Mouse (Mus musculus): ENCODE data around the gene Sh3bgr. TPM values are rescaled to one million over a fixed set of nuclear protein-coding genes. Genes with fewer than 3 reads are reported as not detected.

Gene Sh3bgr
- not detected in 3 replicates for total RNA-seq (2017)

DNA sequence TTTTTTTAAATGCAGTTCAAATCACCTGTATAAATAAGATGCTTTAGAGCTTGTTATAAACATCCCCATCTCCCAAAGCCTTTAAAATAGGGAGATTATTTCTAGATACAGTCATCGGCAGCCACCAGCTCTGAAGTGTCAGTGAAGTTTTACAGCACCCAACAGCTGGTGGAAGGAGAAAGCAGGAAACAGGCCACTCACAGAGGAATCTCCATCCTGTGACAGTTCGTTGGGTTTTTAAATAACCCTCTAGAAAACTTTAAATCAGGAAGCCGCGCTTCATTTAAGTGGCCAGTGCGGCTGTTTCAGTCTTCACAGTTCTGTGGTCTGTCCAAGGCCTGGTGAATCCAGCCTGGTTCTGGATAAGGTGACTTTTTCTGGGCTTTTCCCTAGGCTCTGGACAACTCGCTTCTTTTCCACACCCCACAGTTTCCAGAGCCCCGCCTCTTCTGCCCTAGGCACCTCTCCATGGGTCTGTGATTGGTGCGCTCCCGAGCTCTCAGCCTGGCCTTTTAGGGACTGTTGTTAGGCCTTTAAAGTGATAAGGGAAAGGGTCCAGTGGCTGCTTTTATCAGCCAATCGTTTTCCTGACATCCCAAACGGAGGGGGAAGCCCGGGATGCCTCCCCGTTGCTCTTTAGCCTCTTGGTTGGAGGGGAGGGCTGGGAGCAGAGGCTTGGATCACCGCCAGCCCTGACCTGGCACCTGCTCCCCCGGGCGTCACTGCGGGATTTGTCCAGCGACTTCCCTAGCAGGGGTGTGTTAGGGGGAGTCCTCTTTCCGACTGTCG, at the start of gene Sh3bgr:
Sh3bgr (plus strand) TSS at position 538 of the 789 bp plus-strand sequence.
- no peak for ATAC-seq (replicated peaks; ENCODE audit: insufficient number of reproducible peaks, low FRiP score, low TSS enrichment, poor library complexity, severe bottlenecking)

DNA sequence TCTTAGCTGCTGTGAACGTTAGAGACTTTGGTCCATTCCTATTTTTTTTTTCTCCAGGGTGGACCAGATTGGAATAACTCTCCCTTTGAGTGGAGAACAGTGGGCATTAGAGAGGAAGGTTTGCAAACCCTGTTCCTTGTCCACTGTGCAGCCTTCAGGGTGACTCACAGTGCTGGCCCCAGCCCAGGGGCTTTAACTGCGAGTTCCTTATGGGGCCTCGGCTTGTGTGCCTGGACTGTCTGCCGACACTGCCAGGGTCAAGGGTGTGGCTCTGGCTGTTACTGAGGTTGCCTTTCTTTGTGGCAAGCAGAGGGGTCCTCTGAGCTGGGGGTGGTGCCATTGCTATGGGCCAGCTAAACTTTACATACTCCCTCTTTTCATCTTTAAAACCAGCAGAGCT, 49.3 kb upstream of the Sh3bgr start:
- no peak for ATAC-seq (replicated peaks; ENCODE audit: insufficient number of reproducible peaks, low FRiP score, low TSS enrichment, poor library complexity, severe bottlenecking)

DNA sequence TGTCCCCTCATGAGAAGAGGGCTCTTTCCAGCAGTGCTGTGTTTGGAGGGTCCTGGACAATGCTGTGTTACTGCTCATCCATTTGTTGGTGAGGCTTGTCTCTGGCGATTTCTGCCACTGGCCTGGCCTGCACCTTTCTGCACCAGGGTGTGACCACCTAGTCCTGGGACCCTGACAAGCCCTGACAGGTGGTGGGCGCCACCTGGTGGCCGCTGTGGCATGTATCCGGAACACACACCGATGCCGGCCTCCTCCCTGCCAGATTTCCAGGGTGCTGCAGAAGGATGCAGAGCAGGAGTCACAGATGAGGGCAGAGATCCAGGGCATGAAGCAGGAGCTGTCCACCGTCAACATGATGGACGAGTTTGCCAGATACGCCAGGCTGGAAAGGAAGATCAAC, 48.7 kb upstream of the Sh3bgr start:
- peak; percentile 60 for ATAC-seq (replicated peaks; ENCODE audit: insufficient number of reproducible peaks, low FRiP score, low TSS enrichment, poor library complexity, severe bottlenecking)

DNA sequence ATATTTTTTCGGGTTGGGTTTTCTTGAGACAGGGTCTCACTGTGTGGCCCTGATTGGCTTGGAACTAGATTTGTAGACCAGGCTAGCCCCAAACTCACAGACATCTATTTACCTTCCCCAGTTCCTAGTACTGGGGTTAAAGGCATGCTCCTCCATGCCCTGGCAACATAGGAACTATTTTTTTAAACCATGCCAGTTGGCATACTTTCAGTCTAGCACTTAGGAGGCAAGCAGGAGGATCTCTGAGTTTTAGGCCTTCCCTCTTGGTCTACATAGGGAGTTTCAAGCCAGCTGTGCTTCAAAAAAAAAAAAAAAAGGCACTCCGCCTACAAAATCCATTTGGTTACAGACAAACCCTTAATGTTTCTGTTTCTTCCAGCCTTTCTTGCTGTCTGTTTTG, 45.8 kb upstream of the Sh3bgr start:
- ATAC-seq (replicated peaks; ENCODE audit: insufficient number of reproducible peaks, low FRiP score, low TSS enrichment, poor library complexity, severe bottlenecking) = no peak

DNA sequence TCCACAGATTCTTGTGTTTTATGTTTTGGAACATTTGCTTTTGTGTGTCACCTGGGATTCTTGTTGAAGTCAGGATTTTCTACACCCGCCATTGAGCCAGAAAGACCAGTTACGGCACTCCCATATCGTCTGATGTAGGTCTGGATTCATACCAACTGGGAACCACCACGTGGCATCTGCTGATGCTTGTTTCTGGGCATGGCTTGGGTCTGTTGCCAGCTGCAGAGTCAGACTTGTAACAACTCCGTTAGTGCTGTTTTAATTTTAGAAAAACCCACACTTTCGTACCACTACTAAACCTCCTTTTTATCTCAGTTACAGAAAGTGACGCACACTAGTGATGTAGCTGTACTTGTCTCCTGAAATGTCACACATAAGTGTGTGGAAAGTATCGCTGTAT, 44.2 kb upstream of the Sh3bgr start:
- no peak for ATAC-seq (replicated peaks; ENCODE audit: insufficient number of reproducible peaks, low FRiP score, low TSS enrichment, poor library complexity, severe bottlenecking)

DNA sequence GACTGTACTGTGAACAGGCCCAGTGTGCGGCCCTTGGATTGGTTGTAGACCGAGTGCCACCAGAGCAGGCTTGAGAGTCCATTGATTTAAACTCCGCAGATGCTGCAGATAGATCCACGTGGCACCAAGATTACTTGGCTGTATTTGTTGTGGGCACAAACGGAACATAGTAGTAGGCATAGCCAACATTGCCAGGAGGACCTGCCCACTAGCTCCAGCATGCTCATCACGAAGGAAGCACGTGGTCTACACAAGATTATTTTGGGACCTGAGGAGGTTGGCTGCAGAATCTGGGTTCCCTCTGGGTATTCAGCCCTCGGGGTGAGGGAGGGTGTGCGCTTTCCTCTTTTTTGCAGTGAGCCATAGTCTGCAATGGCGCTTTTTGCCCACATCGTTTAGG, 43.1 kb upstream of the Sh3bgr start:
- ATAC-seq (replicated peaks; ENCODE audit: insufficient number of reproducible peaks, low FRiP score, low TSS enrichment, poor library complexity, severe bottlenecking) = no peak

DNA sequence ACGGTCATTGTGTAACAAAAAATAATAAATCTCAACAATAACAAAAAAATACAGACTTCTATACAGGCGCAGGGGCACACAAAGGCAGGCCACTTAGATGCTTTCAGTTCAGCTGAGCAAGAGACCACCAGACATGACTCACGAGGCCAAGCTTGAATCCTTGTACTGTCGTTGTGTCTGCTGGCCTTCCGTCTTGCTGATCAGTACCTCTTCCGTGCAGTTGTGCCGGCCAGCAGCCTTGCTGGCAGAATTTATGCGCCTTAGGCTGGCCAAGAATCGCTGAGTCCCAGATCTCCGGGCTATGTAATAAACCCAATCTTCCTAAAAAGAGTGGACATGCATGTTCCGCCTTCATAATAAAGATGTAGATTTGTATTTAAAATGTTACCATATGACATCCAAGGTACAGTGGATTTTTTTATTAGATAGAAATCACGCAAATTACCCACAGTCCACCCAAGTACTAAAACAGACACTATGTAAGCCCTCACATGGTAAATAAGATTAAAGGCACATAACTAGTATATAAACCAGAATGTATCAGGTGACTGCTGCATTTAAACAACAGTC, 41.7 kb upstream of the Sh3bgr start:
- no peak for ATAC-seq (replicated peaks; ENCODE audit: insufficient number of reproducible peaks, low FRiP score, low TSS enrichment, poor library complexity, severe bottlenecking)

DNA sequence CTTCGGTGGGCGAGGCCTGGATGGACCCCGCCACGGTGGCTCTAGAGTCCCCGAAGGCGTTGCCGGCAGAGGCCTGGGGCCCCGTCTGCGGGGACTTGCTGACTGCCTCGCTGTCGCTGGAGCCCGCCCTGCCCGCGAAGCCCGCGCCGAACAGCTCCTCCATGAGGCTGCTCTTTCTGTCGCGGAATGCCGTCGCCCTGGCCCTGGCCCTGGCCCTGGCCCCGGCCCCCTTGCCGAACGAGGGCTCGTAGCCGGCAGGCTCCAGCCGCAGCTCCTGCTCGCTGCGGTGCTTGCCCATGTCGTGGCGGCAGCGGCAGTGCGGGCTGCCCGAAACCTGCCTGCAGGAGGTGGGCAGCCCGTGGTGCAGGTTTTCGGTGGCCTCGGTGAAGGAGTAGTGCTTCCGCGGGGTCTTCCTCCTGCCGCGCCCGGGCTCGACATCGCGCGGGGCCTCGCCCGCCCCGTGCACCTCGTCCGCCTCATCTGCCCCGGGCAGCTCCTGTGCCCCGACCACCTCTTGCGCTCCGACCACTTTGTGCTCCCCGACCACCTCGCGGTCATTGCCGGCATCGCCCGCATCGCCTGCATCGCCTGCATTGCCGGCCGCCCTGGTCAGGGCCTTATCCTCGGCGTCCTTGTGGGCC, 41.0 kb upstream of the Sh3bgr start:
- no peak for ATAC-seq (replicated peaks; ENCODE audit: insufficient number of reproducible peaks, low FRiP score, low TSS enrichment, poor library complexity, severe bottlenecking)

DNA sequence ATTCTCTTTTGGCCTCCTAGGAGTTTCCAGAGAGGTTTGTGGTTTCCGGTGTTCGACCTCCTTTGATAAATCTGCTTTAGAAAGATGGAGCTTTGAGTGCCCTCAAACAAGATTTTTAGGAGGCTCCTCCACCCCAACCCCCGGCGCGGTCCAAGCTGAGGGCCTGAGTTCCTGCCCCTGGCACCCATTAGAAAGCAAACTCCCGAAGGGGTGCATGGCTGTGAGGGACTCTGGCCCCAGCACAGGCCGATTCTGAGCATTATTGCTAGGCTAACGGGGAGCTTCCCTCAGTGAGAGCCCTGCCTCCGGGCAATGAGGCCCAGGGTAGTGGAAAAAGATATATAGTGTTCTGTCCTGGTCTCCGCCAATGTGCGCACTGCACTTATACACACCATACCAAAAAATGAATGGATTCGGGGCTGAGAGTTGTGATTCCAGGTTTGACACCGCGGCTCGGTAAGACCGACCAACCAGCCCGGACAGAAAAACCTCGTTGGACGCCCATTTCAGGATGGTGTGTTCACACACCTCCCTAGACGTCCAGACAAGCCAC, 40.4 kb upstream of the Sh3bgr start:
- no peak; the same call in 1 of the 2 replicates for ATAC-seq (replicated peaks; ENCODE audit: insufficient number of reproducible peaks, low FRiP score, low TSS enrichment, poor library complexity, severe bottlenecking)

DNA sequence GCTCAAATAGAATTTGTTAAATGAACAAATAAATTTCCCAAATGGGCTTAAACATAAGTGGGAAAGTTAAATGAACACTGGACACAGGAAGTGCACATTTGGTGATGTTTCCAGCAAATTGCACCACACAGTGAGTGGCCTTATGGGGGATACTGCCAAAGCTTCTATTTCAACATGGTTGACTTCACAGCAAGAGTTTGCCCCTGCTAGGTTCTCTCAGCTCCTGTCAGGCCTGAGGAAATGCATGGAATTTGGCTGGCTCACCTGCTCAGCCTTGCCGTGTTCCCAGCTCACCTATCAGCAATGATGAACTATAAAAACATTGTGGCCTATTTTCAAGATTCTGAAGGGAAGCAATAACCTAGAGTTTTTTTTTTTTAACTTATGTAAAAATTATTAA, 39.3 kb upstream of the Sh3bgr start:
- ATAC-seq (replicated peaks; ENCODE audit: insufficient number of reproducible peaks, low FRiP score, low TSS enrichment, poor library complexity, severe bottlenecking) = no peak

DNA sequence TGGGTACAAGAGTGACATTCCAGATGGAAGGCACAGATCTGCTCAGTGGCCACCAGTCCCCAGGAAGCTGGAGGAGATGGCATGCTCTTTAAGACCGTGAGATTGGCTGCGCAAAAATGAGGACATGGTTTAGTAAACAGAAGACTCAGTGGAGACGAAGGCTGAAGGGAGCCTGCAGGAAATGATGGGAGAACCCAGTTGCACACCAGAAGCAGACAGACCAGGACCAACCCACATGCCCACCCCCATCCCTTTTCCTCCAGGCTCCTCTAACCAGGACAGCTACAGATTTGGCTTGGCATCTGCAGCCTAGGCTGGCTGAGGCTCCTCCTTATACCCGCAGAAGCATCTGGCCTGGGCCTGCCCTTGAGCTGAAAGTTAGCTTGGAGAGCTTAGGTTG, 38.9 kb upstream of the Sh3bgr start:
- no peak for ATAC-seq (replicated peaks; ENCODE audit: insufficient number of reproducible peaks, low FRiP score, low TSS enrichment, poor library complexity, severe bottlenecking)

DNA sequence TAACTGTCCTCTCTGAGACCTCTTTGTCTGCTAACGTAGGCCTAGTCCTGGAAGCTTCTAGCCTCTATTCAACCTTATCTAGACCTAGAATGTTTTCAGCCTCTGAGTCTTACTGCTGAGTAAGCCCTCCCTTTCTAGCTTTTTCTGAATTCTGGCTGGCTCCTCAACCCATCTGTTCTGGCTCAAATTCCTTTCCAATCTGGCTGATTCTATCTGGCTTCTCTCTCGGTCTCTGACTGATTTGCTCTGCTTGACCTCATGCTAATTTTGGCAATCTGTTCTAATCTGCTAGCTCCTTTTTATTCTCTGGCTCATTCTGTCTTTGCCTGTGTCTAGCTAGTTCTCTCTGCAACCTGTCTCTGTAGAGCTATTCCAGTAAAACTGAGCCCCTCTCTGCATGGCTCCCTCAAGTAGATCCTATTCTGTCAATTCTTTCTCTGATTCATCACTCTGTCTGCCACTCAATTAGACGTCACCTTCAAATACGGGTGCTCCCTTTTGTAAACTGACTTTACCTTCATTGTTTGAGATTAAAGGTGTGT, 34.5 kb upstream of the Sh3bgr start:
- no peak for ATAC-seq (replicated peaks; ENCODE audit: insufficient number of reproducible peaks, low FRiP score, low TSS enrichment, poor library complexity, severe bottlenecking)

DNA sequence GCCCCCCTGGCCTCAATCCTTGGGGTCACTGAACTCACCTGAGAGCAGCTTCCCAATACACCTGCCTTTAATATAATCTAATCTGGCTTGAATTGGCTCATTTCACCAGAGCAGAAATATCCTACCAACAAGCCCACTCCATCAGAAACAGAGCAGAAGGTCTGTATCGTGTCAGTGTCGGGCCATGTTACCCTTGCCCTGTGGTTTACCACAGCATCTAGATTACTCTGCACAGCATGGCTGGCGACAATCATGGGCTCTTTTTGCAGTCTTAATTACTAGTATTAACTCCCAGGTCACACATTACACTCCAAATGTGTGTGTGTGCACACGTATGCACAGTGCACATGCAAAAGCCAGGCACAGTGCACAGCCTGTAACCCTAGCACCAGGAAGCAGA, 31.4 kb upstream of the Sh3bgr start:
- ATAC-seq (replicated peaks; ENCODE audit: insufficient number of reproducible peaks, low FRiP score, low TSS enrichment, poor library complexity, severe bottlenecking) = no peak

DNA sequence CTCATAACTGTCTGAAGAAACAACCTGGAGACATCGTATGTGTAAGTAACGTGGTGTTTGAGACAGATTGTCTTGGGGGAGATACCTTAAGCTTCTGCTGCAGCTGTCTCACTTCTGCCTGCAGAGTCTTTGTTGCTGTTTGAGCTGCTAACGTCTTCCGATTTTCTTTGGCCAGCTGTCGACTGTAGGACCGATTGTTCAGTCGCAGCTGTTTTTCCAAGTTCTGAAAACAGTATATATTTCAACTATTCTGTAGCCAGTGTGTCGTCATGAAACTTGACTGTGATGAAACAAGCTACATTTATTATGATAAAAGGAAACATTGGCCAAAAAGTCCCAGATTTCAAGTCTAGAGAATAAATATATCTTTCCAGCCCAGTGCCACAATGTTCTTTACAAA, 26.6 kb upstream of the Sh3bgr start:
- ATAC-seq (replicated peaks; ENCODE audit: insufficient number of reproducible peaks, low FRiP score, low TSS enrichment, poor library complexity, severe bottlenecking) = no peak

DNA sequence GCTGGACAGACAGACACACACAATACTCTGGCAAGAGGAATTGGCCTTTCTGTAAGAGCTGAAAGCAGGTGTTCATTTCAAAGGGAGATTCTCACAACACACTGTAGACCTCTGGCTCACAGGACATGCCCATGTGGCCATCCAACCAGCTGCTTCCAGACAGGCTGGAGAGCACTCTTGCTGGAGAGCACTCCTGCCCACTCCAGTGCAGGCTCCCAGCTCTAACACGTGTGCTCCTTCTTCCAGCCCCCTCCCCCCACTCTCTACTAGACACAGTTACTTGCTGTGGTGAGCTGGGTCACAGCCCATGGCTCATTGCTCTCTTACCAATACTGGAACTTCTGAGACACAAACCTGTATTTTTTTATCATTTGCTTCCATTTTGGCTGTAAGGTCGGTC, 24.9 kb upstream of the Sh3bgr start:
- ATAC-seq (replicated peaks; ENCODE audit: insufficient number of reproducible peaks, low FRiP score, low TSS enrichment, poor library complexity, severe bottlenecking) = no peak

DNA sequence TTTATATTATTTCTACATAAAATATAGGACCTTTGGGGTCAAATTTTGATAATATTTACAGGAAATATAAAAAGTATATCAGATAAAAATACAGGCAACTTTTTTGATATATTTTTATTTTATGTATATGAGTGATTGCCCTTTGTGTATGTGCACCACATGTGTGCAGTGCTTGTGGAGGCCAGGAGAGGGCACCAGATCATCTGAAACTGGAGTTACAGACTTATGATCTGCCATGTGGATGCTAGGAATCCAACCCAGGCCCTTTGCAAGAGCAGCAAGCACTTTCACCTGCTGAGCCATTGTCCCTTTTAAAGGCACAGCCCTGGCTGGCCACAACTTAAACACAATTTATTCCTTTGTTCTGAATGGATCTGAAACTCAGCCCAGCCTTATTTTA, 21.1 kb upstream of the Sh3bgr start:
- no peak for ATAC-seq (replicated peaks; ENCODE audit: insufficient number of reproducible peaks, low FRiP score, low TSS enrichment, poor library complexity, severe bottlenecking)

DNA sequence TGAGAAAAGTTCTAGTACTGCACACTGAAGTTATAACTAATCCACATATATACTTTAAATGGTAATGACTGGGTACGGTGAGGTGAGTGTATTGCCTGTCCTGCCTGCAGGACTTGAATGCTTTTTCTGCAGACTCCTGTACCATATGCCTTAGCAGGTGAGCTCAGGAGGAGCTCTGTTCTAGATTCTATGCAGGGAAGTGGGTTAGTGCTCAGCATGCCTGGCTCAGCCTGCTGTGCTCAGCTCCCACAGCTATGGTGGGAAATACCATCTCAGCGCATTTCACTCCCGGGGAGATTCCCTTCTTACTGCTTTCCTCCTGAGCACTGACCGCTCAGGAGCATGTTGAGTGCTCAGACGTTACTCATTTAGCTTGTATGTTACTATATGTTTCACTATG, 12.6 kb upstream of the Sh3bgr start:
- no peak for ATAC-seq (replicated peaks; ENCODE audit: insufficient number of reproducible peaks, low FRiP score, low TSS enrichment, poor library complexity, severe bottlenecking)

DNA sequence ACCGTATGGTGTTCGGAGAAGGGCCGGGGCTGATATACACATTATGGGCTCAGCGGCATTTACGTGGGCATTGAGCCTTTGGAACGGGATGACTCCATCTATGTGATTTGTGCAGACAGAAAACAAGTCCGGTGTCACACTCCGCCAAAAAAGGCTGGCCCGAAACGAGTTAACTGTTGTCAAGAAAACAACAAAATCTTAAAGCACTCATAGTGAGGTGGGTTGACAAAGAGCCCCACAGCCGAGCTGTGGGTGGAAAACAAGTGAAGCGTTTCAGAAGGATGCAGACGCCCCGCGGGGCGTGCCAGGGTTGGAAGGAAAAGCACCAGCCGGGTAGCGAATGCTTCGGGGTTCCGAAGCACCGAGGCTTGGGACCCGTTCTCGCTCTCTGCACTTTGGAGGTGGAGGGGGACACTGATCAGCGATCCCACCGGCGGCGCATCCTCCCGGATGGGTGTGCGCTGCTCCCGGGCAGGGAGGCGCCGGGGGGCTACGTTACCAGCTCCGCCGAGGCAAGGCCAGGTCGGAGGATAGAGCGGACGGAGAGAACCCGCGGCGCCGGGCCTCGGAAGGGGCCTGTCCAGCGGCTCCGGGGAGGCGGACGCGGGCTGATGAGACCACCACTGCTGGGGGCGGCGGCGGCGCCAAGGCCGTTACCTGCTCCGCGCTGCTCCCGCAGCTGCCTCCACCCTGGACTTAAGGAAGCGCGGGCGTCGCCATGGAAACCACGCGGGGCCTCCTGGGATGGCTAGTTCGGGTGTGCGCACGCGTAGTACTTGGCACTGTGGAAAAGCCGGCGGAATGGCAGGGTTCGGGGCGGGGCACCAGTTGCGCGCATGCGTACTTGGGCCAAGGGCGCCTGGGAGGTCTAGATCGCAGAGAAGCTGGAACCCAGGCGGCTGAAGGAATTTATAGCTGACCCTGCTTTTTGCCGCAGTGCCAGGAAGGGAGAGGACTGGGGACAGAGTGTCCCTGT, 8.4 kb upstream of the Sh3bgr start, which contains the start of gene Lca5l:
Lca5l (minus strand) TSS at position 741 of the 976 bp plus-strand sequence.
- peak; percentile 94 for ATAC-seq (replicated peaks; ENCODE audit: insufficient number of reproducible peaks, low FRiP score, low TSS enrichment, poor library complexity, severe bottlenecking)

DNA sequence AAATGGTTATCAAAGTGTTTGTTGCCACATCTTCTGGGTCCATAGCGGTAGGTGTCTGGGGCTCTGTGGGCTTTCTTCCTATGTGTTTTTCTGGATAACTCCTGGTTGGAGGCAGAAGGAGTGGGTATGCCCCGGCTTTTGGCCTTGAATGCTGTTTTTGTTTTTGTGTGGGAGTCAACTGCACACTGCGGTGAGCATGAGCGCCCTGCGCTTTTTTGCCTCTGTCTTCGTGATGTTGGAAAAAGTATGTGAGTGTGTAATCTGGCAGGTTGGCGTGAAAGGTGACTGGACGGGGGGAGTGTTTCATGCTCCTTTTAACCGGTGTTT, 415 bp downstream of the Sh3bgr start:
- no peak for ATAC-seq (replicated peaks; ENCODE audit: insufficient number of reproducible peaks, low FRiP score, low TSS enrichment, poor library complexity, severe bottlenecking)

All from monocyte, adult 5-6 weeks (primary cell).